Mouse (Mus musculus): ENCODE measurements at regions not wholly inside any gene's neighbourhood (a gene's known extent, or its start where the extent isn't known, plus 50 kb on each side); places are given as distances from the start of the nearest gene placed in this dataset.

DNA sequence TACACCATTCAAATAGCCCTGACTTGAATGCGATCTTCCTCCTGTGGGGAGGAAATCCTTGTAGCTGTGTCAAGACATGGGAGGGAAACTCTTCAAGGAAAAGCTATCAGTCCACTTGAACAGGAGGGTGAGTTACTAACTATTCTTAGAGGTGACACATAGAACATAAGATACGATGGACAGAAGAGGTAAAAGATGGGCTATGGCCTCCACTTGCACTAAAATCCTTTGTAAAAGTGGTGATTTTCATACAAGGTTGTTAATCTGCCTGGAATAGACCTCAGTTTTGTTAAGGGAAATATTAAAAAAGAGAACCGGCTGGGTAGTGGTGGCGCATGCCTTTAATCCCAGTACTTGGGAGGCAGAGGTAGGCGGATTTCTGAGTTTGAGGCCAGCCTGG, 102.1 kb upstream of the Cpm start:
- DNase-seq (ENCODE audit: low spot score): no peak

DNA sequence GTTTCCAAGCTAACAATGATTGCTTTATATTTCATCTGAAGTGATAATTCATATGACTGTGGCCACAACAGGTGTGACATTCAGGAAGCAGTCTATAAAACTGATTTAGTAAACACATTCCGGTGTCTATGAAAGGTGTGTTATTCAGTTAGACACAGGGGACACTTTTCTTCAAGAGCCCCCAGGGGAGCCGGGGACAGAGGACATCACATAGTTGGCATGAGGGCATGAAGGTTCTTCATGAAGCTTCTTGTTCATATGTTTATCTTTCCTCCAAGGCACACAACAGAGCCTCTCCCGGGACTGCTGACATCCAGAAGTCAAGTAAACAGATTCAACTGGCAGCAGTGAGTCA, 102.5 kb upstream of the Cpm start:
- no peak for DNase-seq (ENCODE audit: low spot score)

DNA sequence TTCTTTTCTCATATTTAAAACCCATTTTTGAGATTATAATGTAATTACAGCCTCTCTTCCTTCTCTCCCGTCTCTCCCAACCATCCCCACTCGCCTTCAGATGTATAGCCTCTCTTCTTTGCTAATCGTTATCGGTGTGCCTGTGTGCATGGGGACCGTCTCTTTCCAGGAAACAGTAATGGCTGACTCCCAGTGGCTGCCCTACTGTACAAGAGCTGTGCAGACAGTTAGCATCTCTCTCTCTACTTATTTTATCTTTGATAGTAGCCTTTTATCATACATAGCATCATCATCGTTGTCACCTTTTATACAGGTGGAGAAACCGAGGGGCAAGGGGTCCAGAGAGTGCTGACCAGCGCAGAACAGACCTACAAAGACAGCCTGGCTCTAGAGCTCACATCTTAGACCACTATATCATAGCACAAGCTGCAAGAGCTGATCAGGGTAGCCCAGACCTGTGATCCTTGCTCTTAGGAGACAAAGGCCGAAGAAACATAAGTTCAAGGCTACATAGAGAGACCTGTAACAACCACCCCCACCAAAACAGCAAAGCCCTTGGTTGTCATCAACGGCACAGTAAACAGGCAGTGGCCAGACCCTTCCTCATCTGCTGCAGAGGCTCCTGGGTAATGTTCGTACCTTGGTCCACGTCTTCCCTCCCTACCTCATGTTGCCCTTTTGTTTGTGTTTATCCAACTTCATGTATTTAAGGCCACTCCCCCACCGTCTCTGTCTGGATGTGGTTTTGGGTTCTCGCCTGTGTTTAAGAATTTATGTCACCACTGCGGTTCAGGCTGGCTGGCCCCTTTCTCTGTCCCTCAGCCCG, 103.1 kb upstream of the Cpm start:
- DNase-seq (ENCODE audit: low spot score): no peak

DNA sequence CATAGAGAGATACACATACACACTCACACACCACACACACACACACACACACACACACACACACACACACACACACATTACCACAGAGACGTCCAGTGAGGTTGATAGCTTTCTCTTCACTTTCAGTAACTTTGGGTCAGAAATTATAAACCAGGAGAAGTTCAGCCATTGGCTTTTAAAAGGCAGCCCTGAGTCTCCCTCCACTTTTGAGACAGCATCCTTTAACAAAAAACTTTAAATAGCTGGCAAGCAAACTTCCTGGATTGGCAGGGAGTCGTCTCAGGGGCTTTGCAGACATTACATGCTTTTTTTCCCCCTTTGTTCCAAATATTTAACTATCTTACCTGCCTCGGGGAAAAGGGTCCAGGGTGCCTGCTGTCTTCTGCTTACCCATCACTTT, 103.7 kb upstream of the Cpm start:
- no peak for DNase-seq (ENCODE audit: low spot score)

DNA sequence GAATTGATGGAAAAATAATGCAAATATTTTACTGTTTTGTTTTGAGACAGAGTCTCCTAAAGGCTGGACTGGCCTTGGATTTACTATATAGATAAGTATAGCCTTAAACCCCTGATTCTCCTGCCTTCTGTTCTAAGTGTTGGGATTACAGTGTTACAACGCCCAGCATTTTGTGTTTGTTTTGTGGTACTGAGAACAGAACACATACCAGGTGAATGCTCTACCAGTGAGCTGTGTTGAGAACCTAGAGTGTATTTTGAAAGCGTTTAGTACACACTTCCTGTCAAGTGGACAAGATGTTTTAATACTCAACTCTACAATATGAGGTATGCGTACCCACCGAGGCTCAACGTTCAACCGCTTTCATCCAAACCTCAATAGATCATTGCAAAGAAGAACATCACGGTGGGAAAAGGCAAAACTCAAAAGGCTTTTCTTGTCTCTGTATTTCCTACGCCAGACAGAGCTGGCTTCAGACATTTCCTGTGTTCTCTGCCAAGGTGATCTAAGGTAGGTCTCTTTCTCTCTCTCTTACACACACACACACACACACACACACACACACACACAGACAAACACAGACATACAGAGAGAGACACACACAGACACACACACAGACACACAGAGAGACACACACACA, 104.3 kb upstream of the Cpm start:
- DNase-seq (ENCODE audit: low spot score): no peak

DNA sequence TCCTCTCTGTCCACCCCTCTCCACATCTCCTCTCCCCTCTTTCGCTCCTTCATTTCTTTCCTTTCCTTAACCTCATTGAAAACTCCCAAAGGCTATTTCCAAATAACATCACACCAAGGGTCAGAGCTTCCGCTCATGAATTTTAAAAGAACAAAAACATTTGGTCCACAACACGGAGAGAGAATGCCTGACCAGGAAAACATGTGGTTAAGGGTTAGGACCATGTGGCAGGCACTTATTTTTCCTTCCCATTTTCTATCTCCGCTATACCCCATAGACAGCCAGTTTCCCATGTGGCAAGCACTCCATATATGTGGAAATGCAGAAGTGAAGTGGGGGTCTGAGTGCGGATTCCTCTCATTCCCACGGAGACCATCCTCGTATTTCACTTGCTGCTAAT, 105.2 kb upstream of the Cpm start:
- DNase-seq (ENCODE audit: low spot score): no peak

DNA sequence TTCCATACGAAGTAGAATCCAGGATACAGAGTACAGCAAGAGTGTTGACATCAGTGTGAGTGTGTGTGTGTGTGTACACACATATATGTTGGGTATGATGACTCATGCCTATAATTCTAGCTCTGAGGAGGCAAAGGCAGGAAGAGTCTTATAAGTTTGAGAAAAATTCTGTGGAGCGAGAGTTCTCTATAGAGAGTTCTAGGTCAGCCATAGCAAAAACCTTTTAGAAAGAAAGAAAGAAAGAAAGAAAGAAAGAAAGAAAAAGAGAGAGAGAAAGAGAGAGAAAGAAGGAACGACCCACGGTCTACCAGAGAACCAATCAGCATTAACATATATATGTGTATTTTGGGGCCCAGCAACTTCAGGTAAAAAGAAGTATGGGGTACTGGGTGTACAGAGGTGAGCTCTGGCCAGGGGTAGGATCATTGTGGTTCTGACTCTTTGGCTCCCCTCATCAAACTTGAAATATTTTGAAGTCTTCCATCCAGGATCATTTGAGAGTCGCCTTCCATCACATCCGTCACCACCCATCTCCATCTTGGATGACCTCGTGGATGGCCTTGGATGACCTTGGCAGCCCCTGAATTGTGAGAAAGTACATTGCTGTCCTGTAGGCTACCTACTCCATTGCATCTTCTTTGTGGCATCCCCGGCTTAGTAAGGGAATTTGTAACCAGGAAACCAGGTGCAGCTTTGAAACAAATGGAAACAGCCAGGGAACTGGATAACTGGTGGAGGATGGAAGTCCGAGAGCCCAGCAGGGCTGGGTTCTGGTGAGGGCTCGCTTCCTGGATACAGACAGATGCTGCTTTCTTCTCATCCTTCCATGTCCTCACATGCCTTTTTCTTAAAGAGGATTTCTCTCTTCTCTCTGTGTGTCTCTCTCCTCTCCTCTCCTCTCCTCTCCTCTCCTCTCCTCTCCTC, 106.1 kb upstream of the Cpm start:
- DNase-seq (ENCODE audit: low spot score): no peak

DNA sequence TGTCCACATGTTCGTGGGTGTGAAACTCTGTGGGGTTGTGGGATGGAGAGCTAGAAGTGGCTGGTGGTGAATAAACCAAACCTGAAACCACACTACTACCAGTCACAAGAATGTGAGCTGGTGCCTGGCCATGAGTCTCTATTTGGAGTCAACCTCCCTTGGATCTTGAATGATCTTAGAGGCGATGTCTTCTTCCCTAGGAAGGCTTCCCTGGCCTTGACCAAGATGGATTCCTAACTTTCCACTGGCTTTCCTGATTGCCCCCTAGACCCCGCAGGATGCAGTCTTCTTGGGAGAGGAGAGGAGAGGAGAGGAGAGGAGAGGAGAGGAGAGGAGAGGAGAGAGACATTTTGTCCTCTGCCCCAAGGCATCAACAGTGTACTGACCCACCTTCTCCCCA, 106.9 kb upstream of the Cpm start:
- DNase-seq (ENCODE audit: low spot score): no peak

DNA sequence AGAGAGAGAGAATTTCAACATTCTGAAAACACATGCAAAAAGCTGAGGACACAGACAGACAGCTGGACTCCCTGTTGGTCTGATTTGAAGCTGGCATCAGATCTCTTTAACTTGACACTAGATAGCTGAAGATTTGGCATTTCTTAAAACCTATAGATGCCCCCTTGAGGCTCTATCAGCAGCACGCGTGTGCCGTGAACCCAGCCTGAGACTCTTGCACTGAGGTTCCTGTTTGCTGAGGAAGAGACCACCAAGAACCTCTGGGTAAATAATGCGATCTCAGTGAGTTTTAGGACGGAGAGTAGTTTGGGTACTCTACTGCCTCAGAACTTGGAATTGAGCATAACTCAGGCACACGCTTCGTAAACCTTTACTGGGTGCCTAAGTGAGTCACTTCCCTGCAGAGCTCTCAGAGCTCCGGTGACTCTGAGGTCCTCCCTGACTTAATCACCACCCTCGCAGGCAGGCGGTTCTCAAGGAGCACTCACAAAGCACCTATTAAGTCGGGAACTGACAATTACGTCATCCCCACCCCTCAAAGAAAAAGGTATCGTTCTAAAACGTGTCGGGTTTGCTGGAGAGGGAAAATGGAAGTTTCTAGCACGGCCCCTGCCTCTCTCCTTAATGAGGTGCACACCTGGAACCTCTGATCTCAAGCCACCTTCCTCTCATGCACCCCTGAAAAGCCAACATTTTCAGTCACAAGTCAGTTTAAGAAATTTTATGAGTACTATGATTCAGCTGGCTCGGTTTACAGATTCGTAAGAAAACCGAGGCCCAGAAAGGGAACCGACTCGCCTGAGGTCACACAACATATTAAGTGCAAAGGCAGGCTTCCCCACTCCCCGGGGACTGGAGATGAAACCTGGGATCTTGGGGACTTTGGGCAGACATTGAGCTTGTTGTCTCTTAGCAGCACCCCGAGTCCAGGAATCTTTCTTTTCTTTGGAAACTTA, 107.7 kb upstream of the Cpm start:
- no peak for DNase-seq (ENCODE audit: low spot score)

DNA sequence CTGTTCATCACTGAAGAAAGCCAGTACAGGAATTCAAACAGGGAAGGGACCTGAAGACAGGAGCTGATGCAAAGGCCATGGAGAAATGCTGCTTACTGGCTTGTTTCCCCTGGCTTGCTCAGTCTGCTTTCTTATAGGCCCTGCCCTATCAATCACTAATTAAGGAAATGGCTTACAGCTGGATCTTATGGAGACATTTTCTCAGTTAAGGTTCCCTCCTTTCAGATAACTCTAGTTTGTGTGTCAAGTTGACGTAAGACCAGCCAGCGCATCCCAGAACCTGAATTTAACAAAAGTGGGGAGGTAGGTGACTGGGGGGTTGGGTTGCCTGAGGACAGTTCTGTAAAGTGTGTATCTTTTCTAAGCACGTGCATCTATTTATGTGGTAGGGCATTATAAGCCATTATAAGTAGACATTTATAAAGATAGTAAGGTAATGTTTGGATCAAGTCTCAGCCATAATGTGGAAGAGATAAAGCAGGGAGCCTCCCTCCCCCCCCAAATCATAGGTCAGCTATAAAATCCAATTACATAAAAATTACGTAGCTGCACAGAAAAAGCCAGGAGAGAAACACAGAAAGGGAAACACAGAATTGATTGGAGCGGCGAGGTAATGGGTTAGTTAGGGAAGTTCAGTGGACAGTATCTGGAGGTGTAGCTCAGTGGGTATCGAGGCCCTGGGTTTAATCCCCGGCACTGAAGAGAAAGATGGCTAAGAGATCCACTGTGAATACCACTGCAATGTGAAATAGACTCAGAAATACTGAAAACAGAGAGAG, 108.6 kb upstream of the Cpm start:
- DNase-seq (ENCODE audit: low spot score): no peak

DNA sequence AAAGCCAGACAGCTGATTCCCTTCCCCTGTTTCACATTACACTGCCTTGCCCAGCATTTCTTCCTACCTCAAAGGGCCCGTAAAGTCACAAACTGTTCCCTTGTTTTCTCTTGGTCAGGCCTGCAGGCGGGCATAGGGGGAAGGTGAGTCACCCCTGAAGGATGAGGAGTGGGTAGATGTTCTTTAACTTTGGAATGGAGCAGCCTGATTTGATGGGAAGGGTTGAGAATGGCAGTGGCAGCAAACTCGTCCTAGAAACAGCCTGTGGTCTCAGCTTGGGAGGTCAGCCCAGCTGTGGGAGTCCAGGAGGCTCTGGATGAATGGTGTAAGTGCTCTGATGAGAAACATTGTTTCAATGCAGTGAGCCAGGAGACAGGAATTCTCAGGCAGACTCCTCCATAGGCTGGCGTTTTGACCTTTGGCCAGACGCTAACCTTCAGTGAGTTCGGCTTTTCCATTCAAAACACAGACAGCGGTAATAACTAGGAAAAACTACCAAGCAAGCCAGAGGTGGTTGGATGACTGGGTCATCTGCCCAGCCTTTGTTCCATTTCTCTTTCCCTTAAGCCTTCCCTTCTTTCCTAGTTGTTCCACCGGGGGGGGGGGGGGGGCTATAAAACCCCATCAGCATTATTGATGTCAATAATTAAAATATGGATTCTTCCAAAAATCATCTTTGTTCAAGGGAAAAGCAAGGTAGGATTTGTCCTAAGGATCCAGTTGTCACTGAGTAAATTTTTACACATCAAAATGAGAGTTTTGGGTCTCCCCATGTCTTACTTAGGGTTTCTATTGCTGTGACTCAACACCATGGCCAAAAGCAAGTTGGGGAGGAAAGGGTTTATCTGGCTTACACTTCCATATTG, 109.4 kb upstream of the Cpm start:
- no peak for DNase-seq (ENCODE audit: low spot score)

DNA sequence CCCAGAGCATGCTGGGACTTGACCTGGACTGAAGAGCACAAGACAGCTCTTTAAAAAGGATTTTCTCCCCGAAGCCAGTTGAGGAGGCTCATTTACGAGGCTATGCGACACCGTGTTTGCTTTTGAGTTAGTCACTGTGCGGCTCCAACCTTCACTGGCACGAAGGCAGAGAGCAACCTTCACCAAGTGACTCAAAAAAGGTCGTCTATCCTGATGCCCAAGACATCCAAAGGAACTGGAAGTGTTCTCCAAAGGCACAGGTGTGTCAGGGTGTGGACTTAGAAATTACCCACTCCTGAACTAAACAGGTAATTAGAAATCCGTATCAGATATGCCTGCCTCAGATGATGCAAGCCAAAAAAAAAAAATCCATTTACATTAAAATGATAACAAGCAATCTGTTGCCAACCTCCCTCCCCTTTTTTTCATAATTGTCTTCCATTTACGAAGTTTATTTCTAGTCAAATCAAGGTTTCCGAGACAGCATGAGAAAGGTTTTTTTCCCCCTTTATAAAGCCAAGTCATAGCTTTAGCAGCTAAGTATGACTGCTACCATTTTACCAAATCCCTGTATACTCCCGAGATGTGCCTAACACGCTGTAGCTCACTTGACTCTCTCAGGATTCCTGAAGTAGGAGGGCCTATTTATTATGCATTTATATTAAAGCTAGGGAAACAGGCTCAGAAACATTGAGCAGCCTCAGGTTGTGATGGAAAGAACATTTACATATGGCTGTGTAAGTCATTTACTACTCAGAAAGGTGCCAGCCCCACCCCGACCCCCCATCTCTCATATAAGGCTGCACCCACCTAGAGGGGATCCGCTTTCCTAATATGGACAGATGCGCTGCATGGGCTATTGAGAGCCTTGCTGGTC, 110.3 kb upstream of the Cpm start:
- DNase-seq (ENCODE audit: low spot score): no peak

DNA sequence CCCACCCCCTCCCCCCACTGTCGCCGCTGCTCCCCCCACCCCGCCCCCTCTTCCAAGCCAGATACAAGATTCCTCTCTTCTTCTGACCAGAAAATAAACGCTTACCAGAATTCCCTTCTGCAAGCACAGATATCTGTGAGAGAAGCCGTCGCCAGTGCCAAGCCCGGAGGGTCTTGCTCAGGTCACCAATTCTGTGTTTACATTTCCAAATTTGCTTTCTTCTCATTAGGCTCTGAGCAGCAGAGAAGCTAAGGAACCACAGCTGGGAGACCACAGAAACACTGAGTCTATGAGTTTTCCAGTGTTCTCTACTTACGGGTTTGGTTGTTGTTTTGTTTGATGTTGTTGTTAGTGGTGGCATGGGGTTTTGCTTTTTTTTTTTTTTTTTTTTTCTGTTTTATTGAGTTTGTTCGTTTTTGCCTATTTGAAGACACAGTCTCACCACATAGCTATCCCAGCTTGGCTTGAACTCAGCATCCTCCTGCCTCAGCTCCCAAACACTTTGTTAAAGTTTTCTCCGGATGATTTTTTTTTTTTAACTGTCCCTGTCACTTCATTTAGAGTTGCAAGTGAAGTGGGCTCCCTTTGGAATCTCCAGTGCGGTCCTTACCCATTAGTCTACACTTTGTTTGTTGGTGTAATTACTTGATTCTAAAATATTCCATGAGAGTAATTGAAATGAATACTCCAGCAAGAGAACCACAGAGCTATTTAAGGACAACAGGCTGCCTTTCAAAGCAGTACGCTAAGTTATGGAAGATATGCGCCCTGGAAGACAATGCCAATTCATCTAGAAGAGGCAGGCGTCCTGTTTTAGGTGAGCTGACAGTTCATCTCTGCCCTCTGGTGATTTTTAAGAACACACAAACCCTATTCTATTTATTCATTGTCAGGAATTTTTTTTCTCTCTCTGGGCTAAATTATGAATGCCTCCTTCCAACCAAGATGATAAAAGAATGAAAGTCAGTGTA, 111.2 kb upstream of the Cpm start:
- no peak for DNase-seq (ENCODE audit: low spot score)

DNA sequence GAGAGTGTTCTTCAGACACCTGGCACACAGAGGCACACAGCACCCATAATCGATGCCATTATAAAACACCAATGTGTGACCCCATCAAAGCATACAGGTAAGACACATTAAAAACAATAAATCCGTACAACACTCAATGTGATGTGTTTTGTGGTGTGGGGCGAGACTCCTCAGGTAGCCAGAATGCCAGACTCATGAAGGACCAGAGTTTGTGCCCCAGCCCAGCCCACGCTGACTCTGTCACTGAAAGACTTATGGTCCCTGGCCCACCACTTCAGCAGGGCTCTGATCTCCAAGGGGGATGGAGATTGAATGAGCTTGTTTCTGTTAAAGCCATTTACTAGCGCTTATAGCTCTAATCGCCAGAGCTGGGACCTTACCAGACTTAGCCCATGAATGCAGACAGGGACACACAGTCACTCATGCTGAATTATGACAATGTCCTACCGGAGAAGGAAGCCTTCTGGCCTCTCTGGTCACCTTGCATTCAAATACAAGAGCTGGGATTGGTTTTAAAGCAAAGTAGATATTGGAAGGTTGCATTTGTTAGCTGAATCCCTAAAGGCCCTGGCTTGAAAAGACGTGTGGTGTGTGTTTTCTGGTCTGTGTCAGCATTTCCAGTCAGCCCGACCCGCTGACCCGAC, 112.1 kb upstream of the Cpm start:
- no peak for DNase-seq (ENCODE audit: low spot score)

DNA sequence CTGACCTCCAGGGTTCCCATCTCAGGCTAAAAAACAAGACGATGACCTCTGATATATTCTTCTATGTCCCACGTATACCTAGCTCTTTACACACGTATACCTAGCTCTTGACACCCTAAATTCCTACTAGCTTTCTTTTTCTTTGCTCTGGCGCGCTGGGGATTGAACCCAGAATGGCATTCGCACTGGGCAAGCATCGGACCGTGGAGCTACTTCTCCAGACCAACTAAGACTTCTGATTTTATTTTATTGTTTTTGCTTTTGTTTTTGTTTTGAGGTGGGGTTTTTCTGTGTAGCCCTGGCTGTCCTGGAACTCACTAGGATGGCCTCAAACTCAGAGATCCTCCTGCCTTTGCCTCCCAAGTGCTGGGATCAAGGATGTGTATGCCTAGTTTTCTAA, 112.8 kb upstream of the Cpm start:
- no peak for DNase-seq (ENCODE audit: low spot score)

DNA sequence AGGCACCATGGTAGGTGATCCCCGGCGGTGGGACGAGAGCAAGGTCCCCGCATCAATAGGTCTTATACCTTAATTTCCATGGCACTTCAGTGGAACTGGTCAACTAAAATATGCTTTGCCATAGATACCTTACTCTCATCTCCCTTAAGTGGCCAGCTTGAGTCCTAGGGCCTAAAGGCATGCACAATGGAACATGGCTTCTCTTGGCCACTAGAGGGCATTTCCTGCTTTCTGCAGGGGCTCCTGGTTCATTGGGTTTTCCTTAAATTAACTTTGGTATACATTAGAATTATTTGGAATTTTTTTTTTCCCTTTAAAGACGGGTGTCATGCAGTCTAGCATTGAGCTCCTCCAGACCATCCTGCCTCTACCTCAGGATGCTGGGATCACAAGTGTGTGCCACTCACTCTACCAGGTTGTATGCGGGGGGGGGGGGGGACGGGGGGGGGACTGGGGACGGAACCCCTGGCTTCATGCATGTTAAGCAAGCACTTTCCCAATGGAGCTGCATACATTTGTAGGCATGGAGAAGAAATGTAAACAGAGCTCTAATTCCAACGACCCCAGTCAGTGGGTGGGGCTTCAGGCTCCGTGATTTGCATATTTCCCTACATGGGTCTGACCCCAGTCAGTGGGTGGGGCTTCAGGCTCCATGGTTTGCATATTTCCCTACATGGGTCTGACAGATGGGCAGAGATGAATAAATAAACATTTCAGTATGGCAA, 113.4 kb upstream of the Cpm start:
- no peak for DNase-seq (ENCODE audit: low spot score)

DNA sequence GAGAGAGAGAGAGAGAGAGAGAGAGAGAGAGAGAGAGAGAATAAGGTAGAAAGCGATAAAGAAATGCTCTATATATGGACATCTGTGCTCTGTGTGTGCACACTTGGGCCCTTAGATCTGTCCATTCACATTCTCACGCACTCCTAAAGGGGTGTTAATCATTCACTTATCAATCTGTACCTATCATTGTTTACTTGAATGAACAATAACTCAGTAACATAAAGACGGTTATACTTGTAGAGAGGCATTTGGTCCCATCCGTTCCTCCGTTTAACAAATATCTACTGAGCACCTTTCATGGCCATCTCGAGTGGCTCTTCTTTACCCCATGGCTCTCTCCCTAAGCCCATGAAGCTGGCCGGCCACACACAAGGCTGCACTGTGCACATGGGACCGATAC, 114.3 kb upstream of the Cpm start:
- DNase-seq (ENCODE audit: low spot score): no peak
